In the genomic region with DNA sequence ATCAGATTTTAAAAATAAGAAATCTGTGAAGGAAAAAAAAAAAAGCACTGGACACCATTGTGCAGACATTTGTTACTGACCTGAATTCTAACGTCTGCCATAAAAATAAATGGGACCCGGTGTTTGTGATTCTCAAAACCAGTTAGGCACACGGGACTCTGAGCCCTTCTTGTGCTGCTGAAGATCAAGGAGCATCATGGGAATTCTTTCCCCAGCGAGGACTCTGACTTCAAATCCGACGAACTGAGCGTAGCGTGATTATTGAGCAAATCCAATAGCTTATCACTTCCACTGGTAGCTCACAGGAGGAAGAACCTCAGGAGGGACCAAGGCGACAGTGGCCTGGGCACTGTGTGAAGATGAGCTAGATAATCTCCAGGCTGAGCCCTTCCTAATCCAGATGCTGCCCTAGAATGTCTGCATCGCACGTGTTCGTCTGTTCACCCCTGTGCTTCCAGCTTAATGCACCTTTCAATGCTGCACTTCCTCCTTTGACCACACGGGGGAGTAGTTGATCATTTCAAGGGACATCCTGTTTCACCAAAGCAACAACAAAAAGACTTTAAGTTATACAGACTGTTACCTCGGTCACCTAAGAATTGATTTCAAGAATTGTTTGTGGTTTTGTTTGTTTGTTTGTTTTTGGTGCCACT, we compare ENCODE assay signal across 8 mouse cellular contexts. TPM values are rescaled to one million over a fixed set of nuclear protein-coding genes. Genes with fewer than 3 reads are reported as not detected.
A peak's percentile ranks its signal among the peaks of the same experiment; 100 is the strongest.
DNase-seq lines count a peak whose midpoint lies in the region; ATAC-seq lines count a peak whose summit lies in the region.

No protein-coding gene starts in this region.

- ATAC-seq in hematopoietic stem cell, adult 5-6 weeks (replicated peaks in 1 of 2; ENCODE audit: insufficient read depth in 1 of 2, low FRiP score in 2 of 2, low TSS enrichment in 1 of 2, low read depth in 1 of 2, poor library complexity in 2 of 2, severe bottlenecking in 2 of 2), result peak; percentile 56 to 83; a peak in 2 of 4 replicates

- DNase-seq in MEL-GATA-1-ER (ENCODE audit: extremely low read depth, low read depth), result peak; percentile 47
- peak; percentile 58 for DNase-seq in brain, embryonic 18.5 days (ENCODE audit: low read depth, low spot score)
- DNase-seq in fibroblast of lung, adult 2 months (ENCODE audit: low read depth), result peak; percentile 42
- DNase-seq in layer of hippocampus, adult 9-11 months, result peak; percentile 17
- peak; percentile 79 for DNase-seq in mesoderm, embryonic 11.5 days (ENCODE audit: low read depth, low spot score)
- peak; percentile 86 for DNase-seq in right cerebral cortex, postnatal 4 days
- peak; percentile 63 for DNase-seq in yolk sac, embryonic 10.5 days (ENCODE audit: low spot score)

RNA-seq across cellular contexts. Expression of gene Cyp39a1, which starts 31.9 kb away (rescaled TPM):
- 1.4 and 4.2 TPM in 2 replicates for total RNA-seq in hematopoietic stem cell, adult 5-6 weeks (2017)

RNA-seq across cellular contexts. Expression of gene Slc25a27, which starts 32.1 kb away (rescaled TPM):
- total RNA-seq in hematopoietic stem cell, adult 5-6 weeks (2017), result 11.0 and 13.3 TPM in 2 replicates

Comparison
In these comparisons a context has a peak if more than half of its experiments do, and no peak if none do; other contexts are left out.
1. Peak in every context shown above with its lines: DNase-seq and ATAC-seq.
2. DNase-seq: peak in every context shown above with its lines; median percentile 86 in right cerebral cortex, postnatal 4 days; 79 in mesoderm, embryonic 11.5 days; 63 in yolk sac, embryonic 10.5 days; 58 in brain, embryonic 18.5 days; 47 in MEL-GATA-1-ER; 42 in fibroblast of lung, adult 2 months; 17 in layer of hippocampus, adult 9-11 months.